Mouse (Mus musculus) kidney, adult 2 months (tissue): ENCODE results near the gene Gpr107.

Experiments used
- CTCF ChIP-seq: fragments of 200-500 bp; conservative IDR thresholded peaks from 2 replicates; pipeline ENCODE4 v1.5.1; 2011; ENCODE audit warnings: low read depth, mild to moderate bottlenecking, control low read depth, low read length, moderate library complexity, mixed read lengths; ENCODE audit not compliant: insufficient read depth, insufficient read length
- POLR2A ChIP-seq: fragments of 200-500 bp; IDR thresholded peaks from one replicate; pipeline ENCODE4 v1.6.1; 2011; ENCODE audit warnings: low read depth, low read length, control low read depth

- TF ChIP-seq CTCF: no peak
- no peak for TF ChIP-seq POLR2A
Measured at GRCm38 (mm10) chr2:31161620-31162019, 9.5 kb downstream of the Gpr107 start.
